Mouse (Mus musculus) lung, postnatal 14 days (tissue): Measurements from ENCODE around the gene Ankrd52.

Source experiments
- DNase-seq: peaks from one replicate; pipeline ENCODE4 v3.0.0; 2021

Ankrd52 gene

DNA sequence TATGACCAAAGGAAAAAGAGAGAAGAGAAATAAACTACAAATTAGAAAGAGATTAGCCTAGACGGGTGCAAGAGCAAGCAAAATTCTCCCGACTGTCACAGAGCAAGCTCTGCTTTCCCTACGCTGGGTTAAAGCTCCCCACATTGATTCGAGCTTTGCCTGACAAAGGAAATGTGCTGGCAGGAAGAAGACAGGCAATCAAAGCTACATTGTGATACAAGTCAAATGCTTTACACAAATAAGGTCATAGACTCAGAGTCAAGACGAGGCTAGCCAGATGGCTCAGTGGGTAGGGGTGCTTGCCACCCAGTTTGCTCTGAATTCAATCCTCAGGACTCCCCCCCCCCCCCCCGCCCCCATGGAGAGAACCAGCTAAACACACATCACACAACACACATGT is 6.9 kb upstream of the Ankrd52 start:
- no peak for DNase-seq

DNA sequence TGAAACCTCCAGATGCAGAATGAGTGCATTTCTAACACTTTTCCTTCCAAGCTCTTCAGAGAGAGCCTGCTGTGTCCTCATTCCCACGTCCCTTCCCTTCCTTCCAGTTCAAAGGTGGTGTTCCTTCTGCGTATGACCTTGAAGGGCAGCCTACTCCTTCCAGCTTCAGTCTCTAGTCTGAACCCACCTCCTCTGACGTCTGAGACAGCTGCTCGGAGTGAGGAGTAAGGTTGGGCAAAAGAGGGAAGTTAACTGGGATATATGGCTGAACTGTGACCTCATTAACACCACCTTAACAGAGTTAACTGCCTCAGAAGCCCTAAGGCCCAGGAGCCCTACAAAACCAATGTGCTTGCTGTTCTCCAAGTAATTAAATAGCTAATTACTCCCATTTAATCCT is 6.3 kb upstream of the Ankrd52 start:
- DNase-seq, result no peak

DNA sequence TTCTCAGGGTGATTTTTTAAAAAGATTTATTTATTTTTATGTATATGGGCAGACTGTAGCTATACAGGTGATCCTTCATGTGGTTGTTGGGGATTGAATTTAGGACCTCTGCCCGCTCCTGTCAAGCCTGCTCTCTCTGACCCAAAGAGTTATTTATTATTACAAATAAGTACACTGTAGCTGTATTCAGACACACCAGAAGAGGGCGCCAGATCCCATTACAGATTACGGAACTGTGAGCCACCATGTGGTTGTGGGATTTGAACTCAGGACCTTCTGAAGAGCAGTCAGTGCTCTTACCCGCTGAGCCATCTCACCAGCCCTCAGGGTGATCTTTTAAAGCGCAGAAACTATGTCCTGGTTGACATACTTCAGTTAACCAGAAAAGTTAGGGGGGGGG is 4.8 kb upstream of the Ankrd52 start:
- no peak for DNase-seq

DNA sequence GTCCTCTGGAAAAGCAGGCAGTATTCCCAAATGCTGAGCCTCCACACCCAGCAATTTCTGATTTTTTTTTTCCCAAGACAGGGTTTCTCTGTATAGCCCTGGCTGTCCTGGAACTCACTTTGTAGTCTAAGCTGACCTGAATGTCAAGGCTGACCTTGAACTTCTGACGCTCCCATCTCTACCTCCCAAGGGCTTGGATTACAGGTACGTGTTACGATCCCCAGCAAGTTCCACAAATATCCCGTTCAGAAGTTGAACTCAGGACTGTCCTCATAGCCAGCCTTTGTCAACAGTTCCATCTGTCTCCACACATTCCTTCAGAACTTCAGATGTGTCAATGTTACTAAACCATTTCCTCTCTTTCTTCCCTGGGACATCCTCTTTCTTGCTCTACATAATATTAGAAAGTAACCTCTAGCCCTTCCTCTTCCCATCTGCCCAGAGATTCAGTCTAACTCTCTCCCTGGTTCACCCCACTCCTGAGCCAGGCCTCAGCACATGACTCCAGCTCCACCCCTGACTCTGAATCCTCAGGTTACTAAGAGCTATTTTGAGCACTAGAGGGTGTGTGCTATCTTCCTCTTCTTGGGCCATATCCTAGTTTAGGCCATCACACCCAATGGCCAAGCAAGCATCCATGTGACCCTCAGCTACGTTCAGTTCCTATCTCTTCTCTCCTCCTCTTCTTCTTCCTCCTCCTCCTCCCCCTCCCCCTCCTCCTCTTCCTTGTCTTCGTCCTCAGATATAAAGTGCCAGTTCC is 3.7 kb upstream of the Ankrd52 start:
- no peak for DNase-seq

DNA sequence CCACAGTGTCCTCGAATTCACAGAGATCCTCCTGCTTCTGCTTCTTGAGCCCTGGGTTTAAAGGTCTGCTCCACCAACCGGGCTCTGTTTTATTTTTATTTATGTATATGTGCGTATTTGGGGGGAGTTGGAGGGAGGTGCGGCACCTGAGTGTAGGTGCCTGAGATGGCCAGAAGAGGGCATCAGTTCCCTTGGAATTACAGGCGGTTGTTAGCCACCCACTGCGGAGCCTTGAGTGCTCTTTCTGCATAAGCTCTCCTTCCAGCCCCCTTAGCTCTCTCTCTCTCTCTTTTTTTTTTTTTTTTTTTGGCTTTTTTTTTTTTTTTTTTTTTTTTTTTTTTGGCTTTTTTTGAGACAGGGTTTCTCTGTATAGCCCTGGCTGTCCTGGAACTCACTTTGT is 2.5 kb upstream of the Ankrd52 start:
- DNase-seq, result no peak

DNA sequence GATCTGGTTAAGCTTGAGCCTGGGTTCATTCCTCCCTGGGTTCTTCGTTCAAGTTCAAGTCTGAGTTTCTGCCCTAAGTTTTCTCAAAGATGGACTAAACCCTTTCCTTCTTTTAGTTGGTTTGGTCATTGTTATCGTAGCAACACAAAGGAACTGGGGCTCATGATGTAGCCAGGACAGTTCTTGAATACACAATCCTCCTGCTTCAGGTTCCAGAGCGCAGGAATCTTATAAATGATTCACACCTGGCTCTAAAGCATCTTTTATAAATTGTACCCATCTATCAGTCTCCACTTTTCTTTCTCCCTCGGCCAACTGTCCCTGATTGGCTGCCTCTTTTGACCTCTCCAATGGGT is 838 bp upstream of the Ankrd52 start:
- DNase-seq, result no peak

DNA sequence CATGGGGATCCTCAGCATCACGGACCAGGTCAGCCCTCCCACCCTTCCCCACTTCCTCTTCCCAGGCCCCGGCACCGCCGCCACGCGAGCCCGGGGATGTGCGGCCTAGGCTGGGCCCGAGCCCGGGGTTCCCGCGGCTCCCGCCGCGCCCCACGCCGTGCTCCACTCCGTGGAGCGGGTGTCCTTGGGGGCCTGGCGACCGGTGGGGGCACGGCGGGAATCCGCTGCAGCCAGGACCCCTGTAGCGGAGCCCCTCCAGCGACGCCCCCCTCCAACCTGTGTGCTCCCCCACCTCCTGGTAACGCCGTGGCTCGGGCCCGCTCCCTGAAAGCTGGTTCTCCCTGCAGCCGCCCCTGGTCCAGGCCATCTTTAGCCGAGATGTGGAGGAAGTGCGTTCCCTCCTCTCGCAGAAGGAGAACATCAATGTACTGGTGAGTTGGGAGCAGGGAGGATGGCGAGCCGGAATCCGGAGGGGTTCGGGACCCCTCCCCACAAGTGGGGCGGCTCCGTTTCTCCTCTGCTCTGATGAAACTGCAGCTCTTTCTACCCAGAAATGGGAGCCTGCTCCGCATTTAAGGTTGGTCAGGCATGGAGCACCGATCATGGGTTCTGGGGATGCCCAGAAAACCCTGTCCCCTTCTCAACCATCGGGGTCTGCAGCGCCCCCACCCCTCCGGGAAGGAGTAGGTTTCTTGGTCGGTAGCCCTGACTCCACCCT is 466 bp downstream of the Ankrd52 start:
- DNase-seq, result peak; percentile 43

DNA sequence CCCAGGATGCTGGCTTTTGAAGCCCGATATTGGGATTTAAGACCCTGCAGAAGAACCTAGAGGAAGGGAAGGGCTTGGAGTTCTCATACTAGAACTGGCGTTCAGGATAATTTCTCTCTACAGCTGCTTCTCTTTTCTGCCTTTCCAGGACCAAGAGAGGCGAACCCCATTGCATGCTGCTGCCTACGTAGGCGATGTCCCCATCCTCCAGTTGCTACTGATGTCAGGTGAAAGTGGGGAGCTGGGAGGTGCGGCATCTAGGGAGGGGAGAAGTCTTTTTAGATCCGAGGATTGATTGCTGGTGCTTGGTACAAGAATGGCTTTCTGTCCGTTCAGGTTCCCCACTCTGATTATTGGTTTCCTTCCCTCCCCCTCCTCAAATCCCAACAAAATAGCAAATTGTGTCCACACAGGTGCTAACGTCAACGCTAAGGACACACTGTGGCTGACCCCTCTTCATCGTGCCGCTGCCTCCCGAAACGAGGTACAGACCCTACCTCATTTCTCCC is 1.1 kb downstream of the Ankrd52 start:
- DNase-seq, result no peak

DNA sequence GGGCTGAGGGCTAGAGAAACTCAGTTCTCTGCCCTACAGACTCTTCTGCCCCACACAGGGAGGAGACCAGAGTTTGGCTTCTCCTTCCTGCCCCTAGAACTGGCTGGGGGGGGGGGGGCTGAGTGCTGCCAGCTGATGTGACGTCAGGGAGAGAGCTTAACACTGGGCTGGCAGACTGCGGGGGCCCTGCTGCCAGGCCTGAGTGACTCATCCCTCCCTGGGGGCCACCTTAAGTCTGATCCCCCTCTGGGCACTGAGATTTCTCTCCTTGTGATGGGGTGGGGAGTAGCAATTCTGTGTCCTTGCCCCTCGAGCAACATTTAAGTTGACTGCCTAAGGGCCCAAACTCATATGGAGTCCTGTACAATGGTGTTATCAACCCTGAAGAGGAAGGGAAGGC is 1.5 kb downstream of the Ankrd52 start:
- DNase-seq, result no peak

DNA sequence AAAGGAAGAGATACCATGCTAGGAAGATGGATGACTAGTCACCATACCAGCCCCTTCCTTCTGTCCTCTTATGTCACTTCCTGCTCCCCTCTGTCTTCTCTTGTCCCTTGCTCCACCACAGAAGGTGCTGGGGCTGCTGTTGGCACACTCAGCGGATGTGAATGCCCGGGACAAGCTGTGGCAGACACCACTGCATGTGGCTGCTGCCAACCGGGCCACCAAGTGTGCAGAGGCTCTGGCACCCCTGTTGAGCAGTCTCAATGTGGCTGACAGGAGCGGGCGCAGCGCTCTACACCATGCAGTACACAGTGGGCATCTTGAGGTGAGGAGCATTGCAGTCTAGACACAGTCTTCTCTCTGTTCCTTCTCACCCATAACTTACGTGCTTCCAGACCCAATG is 2.3 kb downstream of the Ankrd52 start:
- no peak for DNase-seq

DNA sequence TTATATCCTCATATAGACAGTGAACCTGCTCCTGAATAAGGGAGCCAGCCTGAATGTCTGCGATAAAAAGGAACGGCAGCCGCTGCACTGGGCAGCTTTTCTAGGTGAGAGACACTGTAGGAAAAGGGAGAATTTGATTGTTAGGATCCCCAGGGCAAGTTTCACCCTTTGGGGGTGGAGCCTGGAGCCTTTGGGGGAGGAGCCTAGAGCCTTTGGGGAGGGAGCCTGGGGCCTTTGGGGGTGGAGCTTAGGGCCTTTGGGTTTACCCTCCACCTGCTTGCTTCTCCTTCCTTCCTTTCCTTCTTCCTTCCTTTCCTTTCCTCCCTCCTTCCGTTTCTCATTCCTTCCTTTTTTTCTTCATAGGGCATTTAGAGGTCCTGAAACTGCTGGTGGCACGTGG is 3.6 kb downstream of the Ankrd52 start:
- no peak for DNase-seq

DNA sequence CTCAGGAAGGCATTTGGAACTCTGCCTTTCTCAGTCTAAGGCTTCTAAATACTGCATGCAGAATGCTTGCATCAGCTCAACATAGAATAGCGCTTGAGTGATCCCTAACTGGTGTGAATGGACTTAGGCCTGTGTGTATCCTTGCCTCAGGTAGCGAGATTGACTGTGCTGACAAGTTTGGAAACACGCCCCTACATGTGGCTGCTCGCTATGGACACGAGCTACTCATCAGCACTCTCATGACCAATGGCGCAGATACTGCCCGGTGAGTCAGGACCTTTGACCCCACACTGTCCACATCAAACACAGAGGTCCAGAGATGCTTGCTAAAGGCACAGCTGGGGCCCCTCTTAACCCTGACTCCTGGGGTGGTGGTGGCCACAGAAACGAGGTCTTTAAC is 5.6 kb downstream of the Ankrd52 start:
- no peak for DNase-seq

DNA sequence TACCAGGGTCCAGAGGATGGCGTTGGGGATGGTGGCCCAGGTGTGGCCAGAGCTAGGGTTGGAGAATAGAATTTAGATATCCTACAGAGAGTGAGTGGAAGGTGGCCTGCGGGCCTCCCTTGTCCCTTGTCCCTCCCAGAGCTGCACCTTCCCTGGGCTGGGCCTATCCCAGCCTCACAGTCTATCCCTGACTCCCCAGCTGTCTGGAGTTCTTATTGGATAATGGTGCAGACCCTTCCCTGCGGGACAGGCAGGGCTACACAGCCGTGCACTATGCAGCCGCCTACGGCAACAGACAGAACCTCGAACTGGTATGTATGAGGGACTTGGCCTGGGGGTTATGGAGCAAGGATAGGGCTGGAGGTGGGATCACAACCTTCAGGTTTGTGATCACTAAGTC is 9.0 kb downstream of the Ankrd52 start:
- DNase-seq, result no peak

DNA sequence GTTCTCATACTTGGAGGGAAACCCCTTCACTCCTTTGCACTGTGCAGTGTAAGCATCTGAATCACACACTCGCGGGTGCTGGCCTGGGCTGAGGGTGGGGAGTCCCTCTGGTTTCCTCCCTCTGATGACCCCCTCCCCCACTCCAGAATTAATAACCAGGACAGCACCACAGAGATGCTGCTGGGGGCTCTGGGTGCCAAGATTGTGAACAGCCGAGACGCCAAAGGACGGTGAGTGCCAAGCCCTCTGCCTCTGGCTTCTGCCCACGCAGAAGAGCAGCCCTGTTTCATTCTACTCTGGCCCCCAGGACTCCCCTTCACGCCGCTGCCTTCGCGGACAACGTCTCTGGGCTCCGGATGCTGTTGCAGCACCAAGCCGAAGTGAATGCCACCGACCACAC is 12.0 kb downstream of the Ankrd52 start:
- no peak for DNase-seq

DNA sequence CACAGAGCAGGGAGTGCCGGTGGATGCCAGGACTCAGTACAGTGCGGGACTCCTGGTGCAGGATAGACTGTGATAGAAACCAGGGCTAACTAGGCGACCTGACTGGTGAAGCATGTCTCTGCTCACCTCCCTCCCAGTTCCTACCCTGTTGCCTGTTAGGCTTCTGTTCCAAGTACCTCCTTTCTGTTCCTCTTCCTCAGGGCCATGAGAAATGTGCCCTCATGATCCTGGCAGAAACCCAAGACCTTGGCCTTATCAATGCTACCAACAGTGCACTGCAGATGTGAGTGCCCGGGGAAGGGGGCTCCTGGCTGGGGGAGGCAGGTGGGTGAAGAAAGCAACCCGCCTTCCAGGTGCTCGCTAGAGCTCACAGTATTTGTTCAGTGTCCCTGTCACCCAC is 12.7 kb downstream of the Ankrd52 start:
- no peak for DNase-seq

DNA sequence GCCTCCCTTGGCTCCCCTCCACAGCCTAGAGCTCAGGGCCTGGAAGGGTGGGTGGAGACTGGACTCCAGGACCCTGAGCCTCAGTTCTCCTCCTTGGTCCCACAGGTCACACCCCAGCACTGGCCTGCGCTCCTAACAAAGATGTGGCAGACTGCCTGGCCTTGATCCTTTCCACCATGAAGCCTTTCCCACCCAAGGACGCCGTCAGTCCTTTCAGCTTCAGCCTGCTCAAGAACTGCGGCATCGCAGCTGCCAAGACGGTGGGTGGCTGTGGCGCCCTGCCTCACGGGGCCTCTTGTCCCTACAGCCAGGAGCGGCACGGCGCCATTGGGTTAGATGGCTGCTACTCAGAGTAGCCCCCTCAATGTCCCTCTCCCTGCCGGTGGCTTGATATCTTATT is 13.5 kb downstream of the Ankrd52 start:
- DNase-seq, result no peak

DNA sequence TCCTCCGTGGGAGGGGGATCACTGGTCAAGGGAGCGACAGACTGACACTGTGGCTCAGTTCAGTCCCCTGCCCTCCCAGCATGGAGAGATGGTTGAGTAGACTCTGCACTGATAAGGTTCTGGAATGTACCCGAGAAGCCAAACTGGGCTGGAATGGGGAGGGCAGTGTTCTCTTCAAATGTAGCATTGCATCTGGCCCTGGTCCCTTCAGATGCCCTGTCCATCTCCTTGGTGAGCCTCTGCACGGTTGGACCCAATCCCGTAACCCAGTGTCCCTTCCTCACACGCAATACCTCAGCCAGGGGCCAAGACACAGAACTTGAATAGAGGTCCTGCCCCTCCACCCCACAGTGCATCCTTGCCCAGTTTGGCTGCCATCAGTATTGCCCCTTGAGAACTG is 14.9 kb downstream of the Ankrd52 start:
- DNase-seq, result no peak

DNA sequence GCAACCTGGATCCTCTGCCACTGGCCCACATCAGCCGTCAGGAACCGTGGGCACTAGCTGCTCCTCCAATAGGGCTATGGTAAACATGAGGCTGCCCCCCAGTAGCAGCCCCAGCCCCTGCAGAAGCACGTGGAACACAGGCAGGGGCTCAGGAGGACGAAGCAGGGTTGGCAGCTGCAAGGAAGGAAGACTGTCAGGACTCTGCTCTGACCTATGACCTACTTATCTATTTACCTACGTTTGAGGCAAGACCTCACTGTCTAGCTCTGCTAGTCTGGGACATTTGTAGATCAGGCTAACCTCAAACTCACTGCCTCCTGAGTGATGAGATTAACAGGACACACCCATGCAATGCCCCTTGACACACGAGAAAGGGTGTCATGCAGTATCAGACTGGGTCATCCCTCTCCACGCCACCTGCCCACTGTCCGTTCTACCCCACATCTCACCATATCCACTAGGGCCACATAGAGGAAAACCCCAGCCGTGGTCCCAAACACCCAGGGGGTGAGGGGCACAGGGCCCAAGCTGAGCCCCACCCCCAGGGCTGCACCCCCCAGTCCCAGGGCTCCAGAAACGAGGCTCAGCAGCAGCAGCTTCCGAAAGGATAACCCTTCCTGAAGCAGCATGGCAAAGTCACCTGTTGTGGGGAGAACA is 19.2 kb downstream of the Ankrd52 start:
- no peak for DNase-seq

DNA sequence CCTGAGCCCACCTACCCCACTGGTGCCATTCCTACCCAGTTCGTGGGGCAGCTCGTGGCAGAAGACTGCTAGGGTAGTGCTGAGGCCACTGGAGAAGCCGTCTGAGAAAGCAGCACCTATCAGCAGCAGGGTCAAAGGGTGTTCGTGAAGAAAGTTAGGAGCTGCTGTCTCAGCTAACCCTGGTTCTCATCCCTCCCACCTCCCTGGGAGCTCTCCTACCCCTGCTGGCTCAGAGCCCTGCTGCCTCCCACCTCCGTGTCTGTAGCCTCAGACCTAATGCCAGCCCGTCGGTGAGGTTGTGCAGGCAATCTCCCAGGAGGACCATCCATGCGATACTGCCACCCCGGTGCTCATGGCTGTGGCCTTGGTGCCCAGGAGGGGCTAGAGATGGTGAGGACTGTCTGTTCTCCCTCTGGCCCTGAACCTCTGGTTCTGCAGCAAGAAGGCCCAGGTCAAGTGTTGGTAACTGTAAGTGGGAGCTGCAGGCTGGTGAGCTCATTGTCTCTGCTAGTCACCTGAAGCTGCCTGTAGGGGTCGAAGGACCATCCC is 19.9 kb downstream of the Ankrd52 start:
- no peak for DNase-seq

DNA sequence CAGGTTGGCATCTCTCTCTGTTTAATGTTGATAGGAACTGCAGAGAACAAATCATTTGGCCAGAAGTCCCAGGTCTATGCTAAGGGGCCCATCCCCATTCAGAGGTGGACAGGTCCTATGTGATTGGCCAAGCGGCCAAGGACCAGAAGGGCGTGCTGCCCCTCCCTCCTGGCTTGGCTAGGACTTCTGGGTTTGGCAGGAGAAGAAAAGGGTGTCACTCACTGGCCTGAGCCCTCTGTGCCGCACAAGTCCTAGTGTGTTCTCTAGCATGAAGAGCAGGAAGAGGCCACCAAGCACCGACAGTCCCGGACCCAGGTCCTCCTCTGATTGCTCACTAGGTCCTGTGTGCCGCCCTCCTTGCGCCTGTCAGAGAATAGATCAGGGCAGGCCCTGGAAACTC is 20.6 kb downstream of the Ankrd52 start:
- DNase-seq, result no peak

DNA sequence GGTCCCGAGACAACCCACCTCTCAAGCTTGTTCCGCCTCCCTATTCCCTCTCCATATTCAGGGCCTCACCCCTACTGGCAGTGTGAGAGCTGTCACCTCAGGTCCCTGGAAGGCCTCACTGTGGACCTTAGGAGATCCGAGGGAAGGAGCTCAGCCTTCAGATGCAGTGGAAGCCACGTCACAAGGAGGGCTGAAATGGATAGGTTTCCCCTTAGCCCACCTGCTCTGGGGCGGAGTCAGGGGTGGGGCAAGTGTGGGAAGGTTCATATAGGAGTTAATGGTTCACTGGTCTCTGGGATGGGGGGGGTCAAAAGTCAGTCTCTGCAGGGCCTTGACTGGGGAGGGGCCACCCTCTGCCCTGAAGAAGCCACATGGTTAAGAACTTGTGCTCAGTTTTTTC is 23.4 kb downstream of the Ankrd52 start:
- no peak for DNase-seq

DNA sequence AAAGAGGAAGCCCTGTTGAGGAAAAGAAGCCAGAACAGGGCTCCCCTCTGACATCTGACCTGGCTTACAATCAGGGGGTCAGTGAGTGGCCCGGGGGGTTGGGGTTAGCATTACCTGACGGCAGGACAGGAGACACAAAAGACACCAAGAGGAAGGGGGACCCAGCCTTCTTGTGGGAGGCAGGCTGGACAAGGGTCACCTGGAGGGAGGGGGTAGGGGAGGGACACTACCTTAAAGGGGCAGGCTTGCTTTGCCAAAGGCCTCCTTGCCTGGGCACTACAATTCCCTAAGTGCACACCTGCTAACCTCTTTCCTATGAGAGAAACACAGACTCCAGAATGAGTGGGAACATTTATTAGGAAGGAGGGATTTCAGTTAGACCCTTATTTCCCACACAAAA is 24.1 kb downstream of the Ankrd52 start, which contains the start of gene Slc39a5:
TSS of gene Slc39a5 (minus strand) at position 174 of the 400 bp plus-strand sequence.
- DNase-seq, result no peak

DNA sequence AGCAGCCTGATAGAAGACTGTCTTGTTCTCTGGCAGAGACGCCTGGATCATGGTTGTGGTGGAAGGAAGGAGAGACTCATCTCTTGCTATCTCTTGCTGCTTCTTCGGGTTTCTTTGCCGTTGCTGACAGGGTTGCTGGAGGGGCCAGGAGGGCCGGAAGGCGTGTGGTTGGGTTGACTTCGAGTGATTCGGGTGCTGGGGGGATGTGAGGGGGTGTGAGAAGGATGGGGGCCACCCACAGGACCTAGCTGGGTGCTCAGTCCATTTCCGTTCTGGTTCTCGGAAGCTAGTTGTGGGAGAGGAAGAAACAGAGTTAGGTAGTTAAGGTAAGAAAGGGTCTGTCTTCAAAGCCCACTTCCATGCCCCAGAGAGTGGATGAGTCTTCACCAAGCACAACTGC is 24.7 kb downstream of the Ankrd52 start:
- DNase-seq, result no peak

DNA sequence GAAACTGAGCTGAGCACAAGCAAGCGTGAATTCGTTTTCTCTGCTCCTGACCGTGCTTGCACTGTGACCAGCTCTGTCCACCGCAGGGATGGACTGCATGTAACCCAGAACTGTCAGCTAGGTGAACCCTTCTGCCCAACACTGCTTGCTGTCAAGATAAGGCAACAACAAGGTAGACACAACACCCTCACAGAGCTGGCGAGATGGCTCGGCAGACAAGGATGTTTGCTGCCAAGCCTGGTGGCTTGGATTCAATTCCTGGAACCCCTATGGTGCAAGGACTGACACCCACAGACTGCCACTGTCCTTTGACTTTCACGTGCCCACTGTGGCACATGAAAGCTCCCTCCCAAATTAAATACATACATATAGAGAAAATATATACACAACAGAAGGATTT is 27.0 kb downstream of the Ankrd52 start:
- no peak for DNase-seq
